Mouse (Mus musculus) embryo, embryonic 9.5 days (tissue): ENCODE results near the gene Tmem9b.

Experiments used
- DNase-seq: peaks from one replicate; pipeline ENCODE4 v3.0.0-alpha.2; 2017; ENCODE audit errors: extremely low spot score

Tmem9b gene

GRCm38 (mm10) chr7:109686585-109687128 is 66.0 kb downstream of the Tmem9b start:
- DNase-seq = no peak
